Mouse (Mus musculus): ENCODE measurements around the gene Itk. TPM values are rescaled to one million over a fixed set of nuclear protein-coding genes. Genes with fewer than 3 reads are reported as not detected.

Gene Itk
- polyA plus RNA-seq, 1 experiment from 2014 or later, result 0.16 TPM

- ATAC-seq (ENCODE audit: low FRiP score, low TSS enrichment), result no peak
- peak overlapping the region; percentile 4; the same call in 1 of the 2 replicates for H3K27ac ChIP-seq (ENCODE audit: low read length)
- H3K4me3 ChIP-seq (ENCODE audit: low read length), result peak overlapping the region; percentile 77
- no peaks in the 10 kb centered on the region for H3K27me3 ChIP-seq (ENCODE audit: insufficient read depth, low read length)
- H3K36me3 ChIP-seq (ENCODE audit: insufficient read depth, low read length), result no peaks in the 10 kb centered on the region
- H3K4me1 ChIP-seq (ENCODE audit: insufficient read depth, low read length), result peaks cover 30% of the 10 kb centered on the region
- WGBS, result 9% methylated on average over 14 of the region's 14 CpGs
- no peaks in the 10 kb centered on the region for H3K9me3 ChIP-seq (ENCODE audit: low read length)
- peak overlapping the region; percentile 95 for H3K4me2 ChIP-seq (replicated peaks; ENCODE audit: low read depth, low read length)
- peak overlapping the region; percentile 76 for H3K9ac ChIP-seq (replicated peaks; ENCODE audit: low read length)
Observed at GRCm38 (mm10) chr11:46311181-46311702, 78.1 kb downstream of the Itk start.

GRCm38 (mm10) chr11:46310647-46311063 is 78.7 kb downstream of the Itk start:
- peaks cover 32% of the 10 kb centered on the region for H3K4me1 ChIP-seq (ENCODE audit: insufficient read depth, low read length)
- H3K9ac ChIP-seq (replicated peaks; ENCODE audit: low read length), result no peak overlapping the region
- peak overlapping the region; percentile 77 for H3K4me3 ChIP-seq (ENCODE audit: low read length)
- H3K4me2 ChIP-seq (replicated peaks; ENCODE audit: low read depth, low read length), result peak overlapping the region; percentile 95
- no peaks in the 10 kb centered on the region for H3K9me3 ChIP-seq (ENCODE audit: low read length)
- H3K27ac ChIP-seq (ENCODE audit: low read length), result no peak overlapping the region
- WGBS, result 71% methylated on average over 5 of the region's 5 CpGs
- H3K27me3 ChIP-seq (ENCODE audit: insufficient read depth, low read length), result no peaks in the 10 kb centered on the region
- H3K36me3 ChIP-seq (ENCODE audit: insufficient read depth, low read length), result no peaks in the 10 kb centered on the region
- no peak for ATAC-seq (ENCODE audit: low FRiP score, low TSS enrichment)

GRCm38 (mm10) chr11:46309808-46310555 is 79.3 kb downstream of the Itk start:
- Histone ChIP-seq H3K4me3 (ENCODE audit: low read length) (no peak overlapping the region), H3K4me1 (ENCODE audit: insufficient read depth, low read length) (peaks cover 32% of the 10 kb centered on the region), H3K9me3 (ENCODE audit: low read length) (no peaks in the 10 kb centered on the region), H3K36me3 (ENCODE audit: insufficient read depth, low read length) (no peaks in the 10 kb centered on the region), H3K27me3 (ENCODE audit: insufficient read depth, low read length) (no peaks in the 10 kb centered on the region), H3K4me2 (replicated peaks; ENCODE audit: low read depth, low read length) (no peak overlapping the region; the same call in 1 of the 2 replicates), H3K9ac (replicated peaks; ENCODE audit: low read length) (no peak overlapping the region), H3K27ac (ENCODE audit: low read length) (no peak overlapping the region)
- ATAC-seq (ENCODE audit: low FRiP score, low TSS enrichment), result no peak
- WGBS, result 68% methylated on average over 10 of the region's 10 CpGs

GRCm38 (mm10) chr11:46309111-46309741 is 80.1 kb downstream of the Itk start:
- Histone ChIP-seq H3K9ac (replicated peaks; ENCODE audit: low read length) (no peak overlapping the region), H3K4me1 (ENCODE audit: insufficient read depth, low read length) (peaks cover 32% of the 10 kb centered on the region), H3K4me3 (ENCODE audit: low read length) (no peak overlapping the region), H3K9me3 (ENCODE audit: low read length) (no peaks in the 10 kb centered on the region), H3K27ac (ENCODE audit: low read length) (no peak overlapping the region), H3K36me3 (ENCODE audit: insufficient read depth, low read length) (no peaks in the 10 kb centered on the region), H3K4me2 (replicated peaks; ENCODE audit: low read depth, low read length) (no peak overlapping the region), H3K27me3 (ENCODE audit: insufficient read depth, low read length) (no peaks in the 10 kb centered on the region)
- WGBS, result 78% methylated on average over 20 of the region's 20 CpGs
- ATAC-seq (ENCODE audit: low FRiP score, low TSS enrichment), result no peak

- no peak overlapping the region for H3K9ac ChIP-seq (replicated peaks; ENCODE audit: low read length)
- 84% methylated on average over 11 of the region's 11 CpGs for WGBS
- no peak overlapping the region for H3K27ac ChIP-seq (ENCODE audit: low read length)
- no peak overlapping the region for H3K4me3 ChIP-seq (ENCODE audit: low read length)
- ATAC-seq (ENCODE audit: low FRiP score, low TSS enrichment), result no peak
- no peaks in the 10 kb centered on the region for H3K36me3 ChIP-seq (ENCODE audit: insufficient read depth, low read length)
- H3K27me3 ChIP-seq (ENCODE audit: insufficient read depth, low read length), result no peaks in the 10 kb centered on the region
- no peaks in the 10 kb centered on the region for H3K9me3 ChIP-seq (ENCODE audit: low read length)
- no peak overlapping the region for H3K4me2 ChIP-seq (replicated peaks; ENCODE audit: low read depth, low read length)
- H3K4me1 ChIP-seq (ENCODE audit: insufficient read depth, low read length), result peaks cover 32% of the 10 kb centered on the region
Observed at GRCm38 (mm10) chr11:46308271-46308974, 80.9 kb downstream of the Itk start.

- no peak overlapping the region for H3K4me2 ChIP-seq (replicated peaks; ENCODE audit: low read depth, low read length)
- peaks cover 30% of the 10 kb centered on the region for H3K4me1 ChIP-seq (ENCODE audit: insufficient read depth, low read length)
- H3K36me3 ChIP-seq (ENCODE audit: insufficient read depth, low read length), result no peaks in the 10 kb centered on the region
- H3K4me3 ChIP-seq (ENCODE audit: low read length), result no peak overlapping the region
- ATAC-seq (ENCODE audit: low FRiP score, low TSS enrichment), result no peak
- no peaks in the 10 kb centered on the region for H3K9me3 ChIP-seq (ENCODE audit: low read length)
- H3K27ac ChIP-seq (ENCODE audit: low read length), result no peak overlapping the region
- H3K9ac ChIP-seq (replicated peaks; ENCODE audit: low read length), result no peak overlapping the region
- WGBS, result 85% methylated on average over 7 of the region's 7 CpGs
- no peaks in the 10 kb centered on the region for H3K27me3 ChIP-seq (ENCODE audit: insufficient read depth, low read length)
Observed at GRCm38 (mm10) chr11:46307768-46308167, 81.5 kb downstream of the Itk start.

- no peak for ATAC-seq (ENCODE audit: low FRiP score, low TSS enrichment)
- WGBS, result 71% methylated on average over 7 of the region's 7 CpGs
- H3K9me3 ChIP-seq (ENCODE audit: low read length), result no peaks in the 10 kb centered on the region
- no peak overlapping the region for H3K4me2 ChIP-seq (replicated peaks; ENCODE audit: low read depth, low read length)
- no peak overlapping the region for H3K27ac ChIP-seq (ENCODE audit: low read length)
- no peak overlapping the region for H3K9ac ChIP-seq (replicated peaks; ENCODE audit: low read length)
- no peaks in the 10 kb centered on the region for H3K27me3 ChIP-seq (ENCODE audit: insufficient read depth, low read length)
- H3K4me3 ChIP-seq (ENCODE audit: low read length), result no peak overlapping the region
- peaks cover 27% of the 10 kb centered on the region for H3K4me1 ChIP-seq (ENCODE audit: insufficient read depth, low read length)
- H3K36me3 ChIP-seq (ENCODE audit: insufficient read depth, low read length), result no peaks in the 10 kb centered on the region
Observed at GRCm38 (mm10) chr11:46306776-46307175, 82.5 kb downstream of the Itk start.

- no peak overlapping the region for H3K27ac ChIP-seq (ENCODE audit: low read length)
- no peaks in the 10 kb centered on the region for H3K9me3 ChIP-seq (ENCODE audit: low read length)
- 68% methylated on average over 9 of the region's 9 CpGs for WGBS
- H3K36me3 ChIP-seq (ENCODE audit: insufficient read depth, low read length), result no peaks in the 10 kb centered on the region
- no peak overlapping the region for H3K4me3 ChIP-seq (ENCODE audit: low read length)
- no peak overlapping the region for H3K4me2 ChIP-seq (replicated peaks; ENCODE audit: low read depth, low read length)
- no peak for ATAC-seq (ENCODE audit: low FRiP score, low TSS enrichment)
- H3K27me3 ChIP-seq (ENCODE audit: insufficient read depth, low read length), result no peaks in the 10 kb centered on the region
- peaks cover 20% of the 10 kb centered on the region for H3K4me1 ChIP-seq (ENCODE audit: insufficient read depth, low read length)
- no peak overlapping the region for H3K9ac ChIP-seq (replicated peaks; ENCODE audit: low read length)
Observed at GRCm38 (mm10) chr11:46305881-46306520, 83.3 kb downstream of the Itk start.

- Histone ChIP-seq H3K9me3 (ENCODE audit: low read length) (no peaks in the 10 kb centered on the region), H3K4me1 (ENCODE audit: insufficient read depth, low read length) (peaks cover 18% of the 10 kb centered on the region), H3K4me2 (replicated peaks; ENCODE audit: low read depth, low read length) (no peak overlapping the region), H3K36me3 (ENCODE audit: insufficient read depth, low read length) (no peaks in the 10 kb centered on the region), H3K27ac (ENCODE audit: low read length) (no peak overlapping the region), H3K27me3 (ENCODE audit: insufficient read depth, low read length) (no peaks in the 10 kb centered on the region), H3K4me3 (ENCODE audit: low read length) (no peak overlapping the region), H3K9ac (replicated peaks; ENCODE audit: low read length) (no peak overlapping the region)
- 83% methylated on average over 9 of the region's 9 CpGs for WGBS
- ATAC-seq (ENCODE audit: low FRiP score, low TSS enrichment), result no peak
Observed at GRCm38 (mm10) chr11:46304864-46305710, 84.2 kb downstream of the Itk start.
